Mouse (Mus musculus) adrenal gland, postnatal 25 days (tissue): ENCODE data around the gene Lonp2. TPM values are rescaled to one million over a fixed set of nuclear protein-coding genes. Genes with fewer than 3 reads are reported as not detected.

Experiments used
- DNase-seq: peaks from one replicate; pipeline ENCODE4 v3.0.0; 2021; ENCODE audit warnings: mixed read lengths
- total RNA-seq: library from RNA; stranded (reverse); gene quantifications from 2 replicates; pipeline ENCODE4 v1.2.3, GENCODE M21; 2021

Gene Lonp2
- total RNA-seq, 1 experiment from 2014 or later: 109 TPM

DNA sequence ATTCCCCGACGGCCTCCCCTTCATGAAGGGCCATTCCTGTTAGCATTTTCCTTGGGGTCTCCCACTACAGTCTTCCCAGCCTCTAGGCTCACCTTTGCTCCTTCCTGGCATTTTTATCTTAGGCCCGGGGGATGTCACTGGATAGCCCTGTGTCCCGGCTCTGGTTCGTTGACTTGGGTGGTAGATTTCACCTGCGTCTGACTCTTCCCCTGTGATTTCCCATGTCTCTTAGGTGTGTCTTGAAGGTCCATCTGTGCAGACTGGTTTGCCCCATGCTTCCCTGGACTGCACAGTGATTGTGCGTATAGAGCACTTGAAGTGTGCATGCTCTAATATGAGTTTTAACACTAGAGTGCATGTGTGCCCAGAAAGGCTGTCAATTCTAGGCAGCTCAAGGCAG lies 1.1 kb downstream of the Lonp2 start:
- DNase-seq: no peak

DNA sequence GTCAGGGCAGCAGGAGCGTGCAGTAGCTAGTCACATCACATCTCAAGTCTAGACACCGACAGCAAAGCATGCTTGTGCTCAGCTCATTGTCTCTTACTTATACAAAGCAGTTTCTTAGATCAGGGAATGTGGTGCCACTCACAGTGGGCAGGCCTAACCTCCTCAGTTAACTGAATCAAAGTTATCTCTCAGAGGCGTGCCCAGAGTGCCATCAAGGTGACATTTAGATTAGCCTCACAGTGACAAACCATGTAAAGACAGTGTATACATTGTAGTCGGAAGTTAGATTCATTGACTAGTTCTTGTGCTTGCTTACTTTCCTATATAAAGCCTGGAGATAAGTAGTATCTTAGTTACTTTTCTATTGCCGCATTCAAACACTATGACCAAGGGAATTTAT lies 6.4 kb downstream of the Lonp2 start:
- no peak for DNase-seq

DNA sequence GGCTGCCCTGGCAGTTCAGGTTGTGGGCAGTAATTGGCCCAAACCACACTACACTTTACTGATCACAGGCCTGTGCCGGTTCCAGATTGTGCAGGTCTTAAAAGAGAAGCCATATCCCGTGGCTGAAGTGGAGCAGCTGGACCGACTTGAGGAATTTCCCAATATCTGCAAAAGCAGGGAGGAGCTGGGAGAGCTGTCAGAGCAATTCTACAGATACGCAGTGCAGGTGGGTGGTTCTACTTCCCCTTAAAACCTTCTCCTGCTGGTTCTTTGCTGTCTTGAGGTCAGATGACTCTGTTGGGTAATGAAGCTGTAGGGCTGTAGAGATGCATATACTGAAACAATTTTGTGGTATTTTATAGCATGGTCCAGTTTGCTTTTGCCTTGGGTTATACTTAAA lies 7.6 kb downstream of the Lonp2 start:
- DNase-seq: no peak

DNA sequence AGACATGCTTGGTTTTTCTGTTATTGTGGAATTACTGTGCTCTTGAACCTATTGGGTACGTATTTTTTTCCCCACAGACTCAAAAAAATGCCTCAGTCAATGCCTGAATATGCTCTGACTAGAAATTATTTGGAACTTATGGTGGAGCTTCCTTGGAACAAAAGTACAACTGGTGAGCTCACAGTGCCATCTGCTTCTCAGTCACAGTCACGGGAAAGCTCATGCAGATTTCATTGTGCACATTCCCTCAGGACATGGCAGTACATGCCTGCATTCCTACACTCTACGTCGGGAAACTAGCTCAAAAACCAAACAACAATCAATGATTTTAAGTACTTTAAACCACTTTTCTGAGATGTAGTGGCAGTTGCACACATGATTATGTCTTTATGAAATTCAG lies 14.0 kb downstream of the Lonp2 start:
- no peak for DNase-seq

DNA sequence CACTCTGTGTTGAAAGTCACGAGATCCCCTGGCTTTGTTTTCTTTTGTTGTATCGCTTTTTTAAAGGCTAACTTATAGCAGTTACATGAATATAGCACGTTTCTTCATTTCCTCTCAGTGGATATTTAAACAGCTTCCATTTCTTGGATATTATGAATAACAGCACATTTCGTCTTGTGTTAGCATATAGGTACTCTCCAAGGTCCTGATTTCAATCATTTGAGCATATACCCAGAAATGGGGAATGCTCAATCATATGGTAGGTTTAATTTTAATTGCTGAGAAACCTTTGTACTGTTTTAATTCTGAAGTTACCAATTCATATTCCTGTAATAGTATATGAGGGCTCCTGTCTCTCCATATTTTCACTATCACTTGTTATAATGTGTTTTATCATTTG lies 15.1 kb downstream of the Lonp2 start:
- no peak for DNase-seq

DNA sequence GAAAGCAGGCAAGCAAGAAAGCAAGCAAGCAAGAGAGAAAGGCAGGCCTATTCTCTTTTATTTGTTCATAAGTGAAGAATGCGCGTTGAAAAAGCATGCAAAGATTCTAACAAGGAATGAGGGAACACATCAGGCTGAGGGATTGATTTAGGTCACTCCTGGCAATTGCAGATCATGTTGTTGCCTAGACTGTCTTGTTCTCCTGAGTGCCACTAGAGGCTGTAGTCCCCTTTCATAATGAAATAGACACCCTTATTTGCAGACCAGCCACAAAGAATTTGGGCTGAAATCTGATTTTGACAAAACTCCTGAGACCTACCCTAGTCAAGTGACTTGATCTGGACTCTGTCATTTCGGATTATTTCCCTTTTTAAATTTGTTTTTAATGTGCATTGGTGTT lies 18.8 kb downstream of the Lonp2 start:
- DNase-seq: no peak

DNA sequence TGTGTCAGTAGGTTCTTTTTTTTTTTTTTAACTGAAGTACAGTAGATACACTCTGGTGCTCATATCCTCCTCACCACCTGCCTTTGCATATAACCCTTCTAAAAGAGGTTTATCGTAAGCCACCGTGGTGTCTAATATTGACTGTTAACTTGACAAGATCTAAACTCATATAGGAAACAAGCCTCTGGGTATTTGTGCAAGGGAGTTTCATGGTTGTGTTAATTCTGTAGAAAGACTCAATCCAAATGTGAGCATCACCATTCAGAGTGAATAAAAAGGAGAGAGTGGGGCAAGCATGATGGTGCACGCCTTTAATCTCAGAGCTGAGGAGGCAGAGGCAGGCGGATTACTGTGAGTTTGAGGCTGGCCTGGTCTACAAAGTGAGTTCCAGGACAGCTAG lies 20.8 kb downstream of the Lonp2 start:
- no peak for DNase-seq

DNA sequence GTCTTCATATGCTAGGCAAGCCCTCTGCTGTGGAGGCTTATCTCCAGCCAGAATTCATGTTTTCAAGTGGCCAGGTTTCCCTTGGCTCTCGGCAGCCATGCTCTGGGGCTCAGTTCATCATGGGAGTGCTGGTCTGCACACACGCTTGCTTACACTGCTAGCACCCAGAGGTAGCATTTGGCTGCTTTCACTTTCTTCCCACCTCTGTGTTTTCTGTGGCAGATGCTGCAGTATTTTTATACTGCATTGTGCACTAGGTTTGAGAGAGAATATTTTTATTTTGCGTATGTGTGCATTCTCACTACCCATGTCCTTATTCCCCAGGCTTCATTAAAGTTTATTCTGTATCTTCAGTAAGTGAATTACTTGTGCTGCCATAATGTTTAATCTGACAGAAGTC lies 23.9 kb downstream of the Lonp2 start:
- no peak for DNase-seq

DNA sequence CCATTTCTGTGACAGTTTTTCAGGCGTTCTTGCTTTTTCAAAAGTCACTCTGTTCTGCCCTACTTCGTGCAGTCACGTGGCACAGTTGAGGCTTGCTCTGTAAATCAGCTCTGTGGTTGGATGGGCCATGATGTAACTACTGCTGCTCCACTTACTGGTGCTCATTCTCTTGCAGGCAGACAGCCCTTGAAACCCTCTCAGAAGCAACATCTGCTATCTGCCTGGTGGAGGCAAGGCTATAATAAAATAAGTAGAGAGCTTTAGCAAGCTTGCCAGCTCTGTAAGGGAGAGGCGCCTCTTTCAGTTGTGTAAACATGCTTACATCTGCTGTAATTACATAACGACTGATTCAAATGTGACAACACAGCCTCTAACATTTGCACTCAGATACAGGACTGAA lies 27.6 kb downstream of the Lonp2 start:
- DNase-seq: no peak

DNA sequence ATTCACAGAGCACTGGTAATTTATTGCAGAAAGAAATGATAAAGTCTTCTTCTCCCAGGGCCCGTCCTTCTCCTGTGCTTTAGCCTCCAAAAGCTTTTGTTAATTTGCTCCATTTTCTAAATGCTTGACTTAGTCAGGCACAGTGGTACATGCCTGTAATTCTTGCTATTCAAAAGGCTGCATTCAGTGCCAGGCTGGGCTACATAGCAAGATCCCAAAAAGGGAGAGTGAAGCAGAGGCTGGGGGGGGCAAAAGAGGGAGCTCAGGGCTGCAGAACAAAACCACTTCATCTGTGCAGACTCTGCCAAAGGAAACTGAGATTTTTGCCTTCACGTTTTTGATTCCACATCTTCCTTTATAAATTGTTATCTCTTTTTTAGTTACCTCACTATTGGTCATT lies 28.7 kb downstream of the Lonp2 start:
- DNase-seq: no peak

DNA sequence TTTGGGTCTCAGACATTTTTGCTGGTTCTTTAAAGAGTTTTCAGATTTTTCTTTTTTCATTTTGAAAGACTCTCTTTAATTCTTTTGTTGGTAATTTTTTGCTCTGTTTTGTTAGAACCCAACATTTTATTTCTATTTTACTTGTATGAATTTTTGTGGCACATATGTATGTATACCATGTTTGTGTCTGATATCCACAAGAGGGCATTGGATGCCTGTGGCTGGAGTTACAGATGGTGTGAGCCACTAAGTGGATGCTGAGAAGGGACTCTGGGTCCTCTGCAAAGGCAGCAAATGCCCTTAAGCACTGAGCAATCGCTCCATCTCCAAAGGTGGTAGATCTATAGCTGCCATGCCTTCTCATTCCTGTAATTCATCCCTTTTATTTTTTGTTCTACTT lies 30.7 kb downstream of the Lonp2 start:
- DNase-seq: no peak

DNA sequence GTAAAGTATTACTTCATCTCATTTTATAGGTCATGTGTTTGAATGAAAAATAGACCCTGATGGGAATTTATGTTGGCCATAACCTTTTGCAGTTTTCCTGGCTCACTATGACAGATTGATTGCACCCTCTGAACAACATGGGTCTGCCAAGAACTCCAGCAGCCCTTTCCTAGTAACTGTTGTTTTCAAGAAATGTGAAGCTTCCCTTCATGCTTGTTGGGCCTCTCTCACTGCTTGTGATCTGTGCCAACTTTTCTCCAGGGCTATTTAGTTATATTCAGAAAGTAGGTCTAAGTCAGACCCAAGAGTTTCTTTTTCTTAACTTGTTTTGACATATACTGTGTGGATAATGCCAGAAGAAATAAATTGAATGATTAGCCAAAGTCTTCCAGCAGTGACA lies 44.9 kb downstream of the Lonp2 start:
- DNase-seq: no peak

DNA sequence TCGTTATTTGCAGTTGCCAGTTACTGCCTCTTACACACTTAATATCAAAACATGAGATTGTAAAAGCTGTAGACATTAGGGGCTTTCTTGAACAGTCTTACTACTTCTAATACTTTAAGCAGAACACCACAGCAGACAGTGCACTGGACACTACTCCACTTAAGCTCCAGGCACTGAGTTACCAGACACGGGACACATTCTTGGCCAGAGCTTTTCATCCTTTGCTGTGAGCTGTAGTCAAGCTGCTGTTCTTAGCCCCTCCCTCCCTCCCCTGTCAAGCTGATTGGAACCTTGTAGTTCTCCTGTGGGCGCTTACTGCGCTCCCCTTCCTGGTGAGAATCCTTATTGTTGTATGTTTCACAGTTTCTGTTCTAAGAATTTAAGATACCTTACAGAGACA lies 45.4 kb downstream of the Lonp2 start:
- DNase-seq: no peak

DNA sequence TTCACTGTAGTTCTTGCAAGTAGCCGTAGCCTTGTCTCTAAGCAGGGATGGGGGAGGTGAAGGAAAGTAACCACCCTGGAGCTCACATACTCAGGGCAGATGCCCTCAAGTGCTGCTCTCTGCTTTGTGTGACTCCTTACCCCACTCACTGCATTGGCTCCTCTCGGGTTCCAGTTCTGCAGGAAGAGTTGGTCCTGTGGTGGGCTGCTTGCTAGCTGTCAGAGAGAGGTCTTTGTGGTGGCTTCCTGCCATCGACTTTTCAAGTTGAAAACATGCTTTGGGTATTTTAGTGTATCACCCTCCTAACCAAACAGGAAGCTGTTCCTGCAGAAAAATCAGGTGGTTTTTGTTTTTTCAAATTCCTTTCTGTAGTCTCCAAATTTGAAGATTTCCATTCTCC lies 62.8 kb downstream of the Lonp2 start:
- DNase-seq: no peak

DNA sequence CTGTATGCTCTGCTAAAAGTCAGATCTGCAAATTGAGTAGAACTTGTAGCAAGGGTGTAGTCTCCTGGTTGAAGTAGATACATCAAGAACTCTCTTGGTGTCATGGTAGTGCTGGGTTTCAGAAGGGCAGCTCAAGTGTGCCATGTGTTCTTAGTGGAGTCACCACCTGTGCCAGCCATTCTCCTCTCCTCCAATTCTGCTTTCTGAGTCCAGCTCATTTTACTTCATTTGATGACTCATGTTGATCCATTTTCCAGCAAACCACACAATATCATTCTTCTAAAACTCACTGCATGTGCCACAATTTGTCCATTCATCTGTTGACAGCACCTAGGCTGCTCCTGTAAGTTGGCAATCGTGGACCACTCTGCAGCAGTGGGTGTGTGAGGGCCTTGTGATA lies 68.3 kb downstream of the Lonp2 start:
- DNase-seq: no peak

DNA sequence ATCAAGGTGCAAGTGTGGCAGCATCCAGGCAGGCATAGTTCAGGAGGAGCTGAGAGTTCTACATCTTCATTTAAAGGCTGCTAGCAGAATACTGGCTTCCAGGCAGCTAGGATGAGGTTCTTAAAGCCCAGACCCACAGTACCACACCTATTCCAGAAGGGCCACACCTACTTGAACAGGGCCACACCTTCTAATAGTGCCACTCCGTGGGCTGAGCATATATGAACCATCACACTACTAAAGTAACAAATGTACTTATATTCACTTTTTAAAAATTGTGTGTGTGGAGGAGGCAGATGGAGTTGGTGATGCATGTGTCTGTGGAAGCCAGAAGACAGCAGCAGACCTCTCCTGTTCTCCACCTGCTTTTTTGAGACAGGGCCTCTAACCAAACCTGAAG lies 70.2 kb downstream of the Lonp2 start:
- DNase-seq: no peak

DNA sequence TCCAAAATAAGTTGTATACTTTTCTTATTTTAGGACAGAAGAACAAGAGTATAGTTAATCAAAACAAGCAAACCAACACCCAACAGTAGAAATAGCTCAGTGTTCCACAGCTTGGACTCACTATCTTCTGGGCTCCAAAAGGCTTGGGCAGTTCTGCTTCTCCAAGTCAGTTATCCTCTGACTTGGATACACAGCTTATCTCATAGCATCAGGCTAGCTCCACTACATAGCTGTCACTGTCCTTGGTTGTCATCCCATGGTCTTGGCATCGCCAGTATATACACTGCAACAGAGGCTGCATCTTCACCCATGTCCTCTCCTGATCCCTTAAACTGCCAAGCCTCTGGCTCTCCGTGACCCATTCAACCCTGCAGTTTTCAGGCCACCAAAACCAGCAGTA lies 71.9 kb downstream of the Lonp2 start:
- DNase-seq: no peak

DNA sequence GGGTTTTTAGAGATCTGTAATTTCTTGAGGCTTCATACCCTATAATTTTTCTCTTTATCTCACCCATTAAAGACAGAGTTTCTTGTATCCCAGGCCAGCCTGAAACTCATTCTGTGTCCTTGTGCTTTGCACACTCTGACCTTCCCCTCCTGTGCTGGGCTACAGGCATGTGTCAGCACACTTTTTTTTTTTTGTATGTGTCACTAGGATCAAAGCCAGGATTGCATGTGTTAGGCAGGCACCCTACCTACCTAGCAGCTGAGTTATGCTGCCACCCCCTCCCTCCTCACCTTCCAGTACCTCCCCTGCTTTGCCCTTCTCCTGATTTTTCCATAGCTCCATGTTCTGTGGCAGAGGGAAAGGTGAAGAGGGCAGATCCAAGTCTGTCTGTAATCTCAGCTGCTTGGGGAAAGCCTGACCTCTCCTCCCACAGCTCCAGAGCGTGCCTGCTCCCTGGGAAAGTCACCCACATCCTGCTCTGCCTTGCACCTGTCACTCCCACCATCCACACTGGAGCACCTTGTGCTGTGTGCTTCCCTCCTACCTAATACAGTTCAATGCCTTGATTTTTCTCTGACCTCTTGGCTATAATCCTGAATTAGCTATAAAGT lies 75.1 kb downstream of the Lonp2 start:
- no peak for DNase-seq

DNA sequence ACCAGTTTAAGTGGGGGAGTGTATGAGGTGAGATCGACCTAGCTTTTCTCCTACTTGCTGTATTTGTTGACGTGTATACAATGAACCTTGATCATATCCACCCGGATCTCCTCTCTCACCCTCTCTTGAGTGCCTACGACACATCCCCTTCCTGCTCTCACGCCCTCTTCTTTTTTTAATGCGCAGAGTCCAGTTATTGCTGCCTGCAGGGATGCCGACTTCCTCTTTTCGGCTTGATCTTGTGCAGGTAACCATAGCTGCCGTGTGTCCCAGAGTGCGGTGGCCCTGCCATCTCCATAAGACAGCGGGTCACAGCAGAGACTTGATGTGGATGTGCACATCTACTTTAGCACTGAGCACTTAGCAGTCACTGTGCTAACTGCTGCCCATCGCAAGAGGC lies 75.6 kb downstream of the Lonp2 start:
- no peak for DNase-seq

DNA sequence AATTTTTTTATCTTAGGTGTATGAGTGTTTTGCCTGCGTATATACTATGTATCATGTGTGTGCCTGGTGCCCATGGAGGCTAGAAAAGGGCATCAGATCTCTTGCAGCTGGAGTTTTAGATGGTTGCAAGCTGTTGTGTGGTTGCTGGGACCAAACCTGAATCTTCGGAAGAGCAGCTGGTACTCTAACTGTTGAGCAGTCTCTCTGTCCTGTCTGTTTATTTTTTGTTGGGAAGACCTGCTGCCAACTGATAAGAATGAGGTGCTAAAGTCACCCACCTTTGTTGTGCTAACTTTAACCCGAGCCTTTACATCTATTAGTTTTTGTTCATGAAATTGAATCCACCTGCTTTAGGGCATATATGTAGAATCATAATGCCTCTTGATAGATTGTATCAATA lies 78.6 kb downstream of the Lonp2 start:
- DNase-seq: no peak

DNA sequence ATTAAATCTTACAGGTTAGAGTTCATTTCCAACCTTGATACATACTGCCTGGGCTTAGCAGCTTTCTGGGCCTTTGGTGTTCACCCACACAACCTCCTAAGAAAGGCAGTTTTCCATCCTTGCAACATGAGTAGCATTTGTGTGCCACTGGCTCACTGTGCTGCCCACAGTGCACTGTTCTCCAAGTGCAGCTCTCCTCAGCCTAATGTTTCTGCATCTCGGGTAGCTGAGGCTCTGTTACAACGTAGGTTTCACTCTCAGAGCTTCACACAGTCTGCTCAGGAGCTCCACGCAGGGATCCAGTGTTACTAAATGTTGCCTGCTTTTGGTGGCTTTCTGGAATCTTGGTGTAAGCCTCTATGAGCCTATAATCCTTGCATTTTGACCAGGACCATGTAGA lies 81.5 kb downstream of the Lonp2 start:
- no peak for DNase-seq

DNA sequence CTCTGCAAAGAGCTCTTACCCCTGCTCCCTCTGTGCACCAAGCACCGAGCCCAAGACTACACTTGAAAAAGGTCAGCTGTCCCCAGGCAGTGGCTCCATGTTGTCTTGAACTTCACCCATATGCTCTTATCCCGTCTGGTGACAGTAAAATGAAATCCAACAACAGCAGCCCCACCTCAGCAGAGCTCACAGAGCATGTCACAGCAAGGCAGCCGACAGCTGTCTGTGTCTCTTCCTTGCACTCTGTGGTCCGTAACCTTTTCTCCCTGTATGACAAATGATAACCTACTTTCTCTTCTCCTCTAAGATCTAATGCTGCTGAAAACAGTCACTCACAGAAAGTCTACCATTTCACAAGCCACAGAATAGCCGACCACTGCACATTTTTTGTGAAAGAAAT lies 82.9 kb downstream of the Lonp2 start:
- no peak for DNase-seq

DNA sequence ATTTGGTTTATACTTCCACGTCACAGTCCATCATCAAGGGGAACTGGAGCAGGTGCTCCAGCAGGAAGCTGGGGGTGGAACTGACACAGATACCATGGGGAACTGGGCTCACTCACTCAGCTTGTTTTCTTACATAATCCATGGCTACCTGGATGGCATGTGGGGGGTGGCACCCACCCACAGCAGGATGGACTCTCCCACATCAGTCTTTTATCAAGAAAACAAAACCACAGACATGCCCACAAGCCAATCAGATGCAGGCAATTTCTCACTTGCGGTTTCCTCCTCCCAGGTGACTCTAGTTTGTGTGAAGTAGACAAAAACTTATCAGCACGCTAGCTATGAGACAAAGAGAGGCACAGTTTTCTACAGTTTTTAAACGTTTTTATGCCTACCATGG lies 84.0 kb downstream of the Lonp2 start:
- DNase-seq: no peak

DNA sequence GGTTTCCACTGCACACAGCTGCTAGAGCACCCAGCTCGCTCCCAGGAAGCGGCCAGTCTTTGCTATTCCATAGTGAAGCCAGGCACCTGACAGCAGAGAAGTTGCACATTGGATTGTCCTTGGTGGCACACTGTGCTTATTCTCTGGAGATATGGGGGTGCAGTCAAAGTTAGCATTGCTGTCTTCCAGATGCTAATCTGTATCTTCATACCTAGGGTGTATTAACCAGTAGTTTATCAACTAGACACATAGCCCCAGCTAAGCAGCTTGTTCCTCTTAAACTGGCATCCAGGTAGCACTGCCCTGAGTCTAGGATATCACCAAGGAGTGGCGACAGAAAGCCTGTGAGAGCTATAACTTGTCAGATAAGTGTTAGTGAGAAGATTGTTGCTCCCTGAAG lies 88.8 kb downstream of the Lonp2 start:
- no peak for DNase-seq

DNA sequence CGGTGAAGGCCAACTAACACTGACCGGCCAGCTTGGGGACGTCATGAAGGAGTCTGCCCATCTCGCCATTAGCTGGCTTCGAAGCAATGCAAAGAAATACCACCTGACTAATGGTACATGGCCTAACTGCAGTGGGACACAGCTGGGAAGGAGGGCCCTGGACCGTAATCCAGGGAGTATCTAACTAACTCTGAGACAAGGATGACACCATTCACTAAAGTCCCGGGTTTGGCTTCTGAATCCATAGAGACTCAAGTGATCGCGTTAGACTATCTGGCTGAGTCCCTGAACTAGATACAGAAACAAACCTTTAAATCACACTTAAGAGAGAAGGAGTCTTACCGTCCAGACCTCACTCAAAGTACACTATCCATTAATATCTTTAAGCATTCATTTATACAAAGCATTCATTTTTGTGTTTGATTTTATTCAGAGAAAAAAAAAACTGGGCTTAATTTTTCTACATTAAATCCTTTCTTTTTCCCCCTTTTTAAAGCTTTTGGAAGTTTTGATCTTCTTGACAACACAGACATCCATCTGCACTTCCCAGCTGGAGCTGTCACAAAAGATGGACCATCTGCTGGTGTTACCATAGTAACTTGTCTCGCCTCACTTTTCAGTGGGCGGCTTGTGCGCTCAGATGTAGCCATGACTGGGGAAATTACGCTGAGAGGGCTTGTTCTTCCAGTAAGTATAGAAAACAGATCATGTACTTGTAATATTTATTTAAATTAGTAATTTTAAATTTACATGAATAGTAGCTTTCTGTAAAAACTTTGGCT lies 89.8 kb downstream of the Lonp2 start:
- no peak for DNase-seq
